Mouse (Mus musculus): ENCODE data around the gene Mrpl3. TPM values are rescaled to one million over a fixed set of nuclear protein-coding genes. Genes with fewer than 3 reads are reported as not detected.
"Not testable (repeated sequence)": the region's sequence is repeated elsewhere in the genome, so short reads cannot be mapped to it uniquely, and the experiment has no call there.

The Mrpl3 gene
- polyA plus RNA-seq, 1 experiment from 2014 or later, result 123 TPM

DNA sequence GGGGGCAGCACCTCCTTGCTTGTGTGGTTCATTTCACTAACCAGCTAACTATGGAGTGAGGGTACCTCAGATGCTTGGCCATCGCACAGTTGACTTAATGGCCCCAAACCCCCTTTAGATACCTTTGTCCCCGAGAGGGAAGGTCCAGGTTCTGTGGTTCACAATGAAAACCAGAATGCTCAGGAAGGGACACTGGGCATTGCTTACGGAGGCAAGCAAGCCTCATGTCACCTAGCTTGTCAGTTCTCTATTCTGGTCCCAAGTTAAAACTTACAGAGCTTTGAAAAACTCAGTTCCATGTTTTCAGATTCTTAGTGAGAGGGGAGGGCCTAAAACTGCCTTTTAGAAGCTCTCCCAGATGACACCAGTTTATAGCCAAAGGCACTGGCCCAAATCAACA is 27.2 kb downstream of the Mrpl3 start:
- no peak overlapping the region for H3K9ac ChIP-seq (ENCODE audit: low read length)
- no peaks in the 10 kb centered on the region for H3K9me3 ChIP-seq (ENCODE audit: control insufficient read depth, low read length)
- ATAC-seq (ENCODE audit: insufficient number of reproducible peaks, low FRiP score, low TSS enrichment, low read depth) (no peak), DNase-seq (ENCODE audit: low spot score) (no peak)
- no peak overlapping the region for H3K4me3 ChIP-seq (ENCODE audit: low read depth, low read length)
- 96% methylated on average over 3 of the region's 3 CpGs for WGBS
- no peak overlapping the region for H3K4me2 ChIP-seq (ENCODE audit: low read depth, severe bottlenecking)
- no peaks in the 10 kb centered on the region for H3K36me3 ChIP-seq (ENCODE audit: control insufficient read depth, insufficient read depth, low read length)
- H3K4me1 ChIP-seq (ENCODE audit: control insufficient read depth, insufficient read depth, low read length), result no peaks in the 10 kb centered on the region
- H3K27me3 ChIP-seq (ENCODE audit: control insufficient read depth, insufficient read depth, low read length), result no peaks in the 10 kb centered on the region
- no peak overlapping the region for H3K27ac ChIP-seq (replicated peaks; ENCODE audit: low read depth, low read length)

DNA sequence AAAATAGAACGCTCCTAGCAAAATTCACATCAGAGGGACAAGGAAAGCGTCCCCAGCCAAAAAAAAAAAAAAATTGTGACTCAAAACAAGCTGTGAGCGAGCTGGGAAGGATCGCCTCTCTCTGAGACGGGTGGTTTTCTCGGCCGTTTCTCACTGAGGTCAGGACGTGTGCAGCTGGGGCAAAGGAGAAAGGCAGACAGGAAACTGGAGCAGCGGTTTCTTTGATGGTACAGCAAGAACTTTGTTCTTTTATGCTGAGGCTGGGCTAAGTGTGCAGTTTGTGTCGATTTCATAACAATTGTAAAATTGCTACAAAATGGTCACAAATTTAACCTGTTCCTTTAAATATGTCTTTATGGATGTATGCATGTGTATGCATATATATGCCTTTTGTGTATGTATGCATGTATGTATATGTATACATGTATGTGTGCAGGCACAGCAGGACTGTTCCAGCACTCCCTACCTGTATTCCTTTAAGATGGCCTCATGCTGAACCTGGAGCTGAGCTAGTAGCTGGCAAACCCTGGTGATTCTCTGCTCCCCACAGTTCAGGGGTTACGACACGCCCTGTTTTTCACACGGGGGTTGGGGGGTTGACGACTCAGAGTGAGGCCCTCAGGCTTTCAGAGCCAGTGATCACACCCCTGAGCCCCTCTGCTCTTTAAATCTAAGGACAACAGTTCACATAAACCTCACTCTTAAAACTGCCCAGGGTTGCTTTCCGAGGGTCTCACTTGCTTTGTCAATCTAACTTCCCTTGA is 48.0 kb downstream of the Mrpl3 start:
- H3K9me3 ChIP-seq (ENCODE audit: control insufficient read depth, low read length), result no peaks in the 10 kb centered on the region
- ATAC-seq (ENCODE audit: insufficient number of reproducible peaks, low FRiP score, low TSS enrichment, low read depth) (no peak), DNase-seq (ENCODE audit: low spot score) (no peak)
- no peaks in the 10 kb centered on the region for H3K27me3 ChIP-seq (ENCODE audit: control insufficient read depth, insufficient read depth, low read length)
- WGBS, result 51% methylated on average over 15 of the region's 15 CpGs
- no peak overlapping the region for H3K9ac ChIP-seq (ENCODE audit: low read length)
- no peaks in the 10 kb centered on the region for H3K4me1 ChIP-seq (ENCODE audit: control insufficient read depth, insufficient read depth, low read length)
- H3K4me3 ChIP-seq (ENCODE audit: low read depth, low read length), result no peak overlapping the region
- H3K36me3 ChIP-seq (ENCODE audit: control insufficient read depth, insufficient read depth, low read length), result no peaks in the 10 kb centered on the region
- H3K4me2 ChIP-seq (ENCODE audit: low read depth, severe bottlenecking), result no peak overlapping the region
- H3K27ac ChIP-seq (replicated peaks; ENCODE audit: low read depth, low read length), result no peak overlapping the region

DNA sequence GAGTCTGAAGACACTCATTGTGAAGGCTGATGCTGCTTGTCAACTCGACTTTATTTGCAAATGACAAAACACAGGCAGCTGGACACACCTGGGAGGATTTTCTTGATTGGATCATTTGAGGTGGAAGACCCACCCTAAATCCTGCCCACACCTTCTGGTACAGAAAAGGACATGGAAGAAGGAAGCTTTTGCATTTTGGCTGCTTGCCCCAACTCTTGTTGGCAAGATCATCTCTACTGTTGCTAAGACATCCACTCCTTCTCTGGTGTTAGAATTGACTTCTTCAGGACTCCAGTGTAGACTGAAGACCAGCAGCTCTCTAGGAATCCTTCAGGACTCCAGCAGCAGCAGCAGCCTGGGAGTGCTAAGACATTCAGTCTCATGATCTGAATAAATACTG is 48.9 kb downstream of the Mrpl3 start:
- H3K4me2 ChIP-seq (ENCODE audit: low read depth, severe bottlenecking), result no peak overlapping the region
- no peaks in the 10 kb centered on the region for H3K9me3 ChIP-seq (ENCODE audit: control insufficient read depth, low read length)
- DNase-seq (ENCODE audit: low spot score) (no peak), ATAC-seq (ENCODE audit: insufficient number of reproducible peaks, low FRiP score, low TSS enrichment, low read depth) (no peak)
- no peaks in the 10 kb centered on the region for H3K36me3 ChIP-seq (ENCODE audit: control insufficient read depth, insufficient read depth, low read length)
- no peaks in the 10 kb centered on the region for H3K27me3 ChIP-seq (ENCODE audit: control insufficient read depth, insufficient read depth, low read length)
- no peak overlapping the region for H3K27ac ChIP-seq (replicated peaks; ENCODE audit: low read depth, low read length)
- no peaks in the 10 kb centered on the region for H3K4me1 ChIP-seq (ENCODE audit: control insufficient read depth, insufficient read depth, low read length)
- H3K9ac ChIP-seq (ENCODE audit: low read length), result no peak overlapping the region
- WGBS, result 48% methylated on average over 1 of the region's 1 CpGs
- no peak overlapping the region for H3K4me3 ChIP-seq (ENCODE audit: low read depth, low read length)

DNA sequence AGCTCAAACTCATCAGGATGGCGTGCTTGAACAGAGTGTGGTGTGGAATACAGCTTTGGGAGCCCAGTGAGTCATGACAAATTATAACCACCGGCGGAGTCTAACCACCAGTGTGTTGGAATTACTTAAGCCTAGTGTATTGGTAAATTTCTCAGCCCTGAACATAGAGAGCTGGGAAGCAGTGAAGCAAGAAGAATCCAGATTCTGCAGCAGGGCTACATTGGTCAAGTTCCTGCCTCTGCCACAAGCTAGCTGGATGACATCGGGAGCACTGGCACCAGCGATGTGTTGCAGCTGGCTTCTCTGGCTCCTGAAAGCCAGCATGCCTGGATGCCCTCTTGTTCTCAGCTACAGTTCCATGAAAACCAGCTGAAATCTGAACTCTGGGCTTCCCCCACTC is 50.9 kb downstream of the Mrpl3 start:
- no peak overlapping the region for H3K27ac ChIP-seq (replicated peaks; ENCODE audit: low read depth, low read length)
- WGBS, result 87% methylated on average over 5 of the region's 5 CpGs
- H3K9me3 ChIP-seq (ENCODE audit: control insufficient read depth, low read length), result no peaks in the 10 kb centered on the region
- DNase-seq (ENCODE audit: low spot score) (no peak), ATAC-seq (ENCODE audit: insufficient number of reproducible peaks, low FRiP score, low TSS enrichment, low read depth) (no peak)
- no peaks in the 10 kb centered on the region for H3K27me3 ChIP-seq (ENCODE audit: control insufficient read depth, insufficient read depth, low read length)
- no peak overlapping the region for H3K4me2 ChIP-seq (ENCODE audit: low read depth, severe bottlenecking)
- H3K4me3 ChIP-seq (ENCODE audit: low read depth, low read length), result no peak overlapping the region
- H3K4me1 ChIP-seq (ENCODE audit: control insufficient read depth, insufficient read depth, low read length), result no peaks in the 10 kb centered on the region
- no peaks in the 10 kb centered on the region for H3K36me3 ChIP-seq (ENCODE audit: control insufficient read depth, insufficient read depth, low read length)
- no peak overlapping the region for H3K9ac ChIP-seq (ENCODE audit: low read length)

DNA sequence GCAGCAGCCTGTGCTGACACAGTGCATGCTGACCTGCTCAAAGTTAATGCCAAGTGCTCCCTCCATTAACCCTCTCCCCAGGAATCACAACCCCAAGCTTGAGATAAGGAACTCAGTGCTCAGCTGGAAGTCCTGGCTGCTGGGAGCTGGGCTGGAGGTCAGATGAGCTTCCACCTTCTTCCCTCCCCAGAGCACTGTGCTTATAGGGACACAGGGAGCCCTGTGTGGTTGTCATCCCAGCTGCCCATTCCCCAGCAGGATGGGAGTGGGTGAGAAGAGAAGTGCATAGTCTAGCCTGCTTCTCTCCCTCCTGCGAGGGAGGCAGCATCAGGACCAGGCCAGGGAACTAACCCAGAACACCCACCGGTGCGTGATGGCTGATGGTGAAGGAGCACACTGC is 72.2 kb downstream of the Mrpl3 start:
- ATAC-seq (ENCODE audit: insufficient number of reproducible peaks, low FRiP score, low TSS enrichment, low read depth); H3K36me3 ChIP-seq (ENCODE audit: control insufficient read depth, insufficient read depth, low read length); DNase-seq (ENCODE audit: low spot score); H3K4me3 ChIP-seq (ENCODE audit: low read depth, low read length); H3K4me1 ChIP-seq (ENCODE audit: control insufficient read depth, insufficient read depth, low read length); H3K9ac ChIP-seq (ENCODE audit: low read length); H3K27me3 ChIP-seq (ENCODE audit: control insufficient read depth, insufficient read depth, low read length); H3K9me3 ChIP-seq (ENCODE audit: control insufficient read depth, low read length); H3K27ac ChIP-seq (replicated peaks; ENCODE audit: low read depth, low read length); H3K4me2 ChIP-seq (ENCODE audit: low read depth, severe bottlenecking): not testable (repeated sequence)
- 80% methylated on average over 3 of the region's 3 CpGs for WGBS

Other genes starting within 250 kb of the Mrpl3 start
- 4.9 and 7.8 TPM in 2 replicates for gene Nudt16, start 78.6 kb downstream of the Mrpl3 start, polyA plus RNA-seq (2014; fragmentation: Nextera tagmentation; extraction: Ambion mirVana)
- not detected in 2 replicates for gene 1700080E11Rik, start 91.9 kb downstream of the Mrpl3 start, polyA plus RNA-seq (2014; fragmentation: Nextera tagmentation; extraction: Ambion mirVana)

Data from limb, embryonic 11.5 days (tissue).